Mouse (Mus musculus): Measurements from ENCODE around the gene Plin5. TPM values are rescaled to one million over a fixed set of nuclear protein-coding genes. Genes with fewer than 3 reads are reported as not detected.
"Not testable (repeated sequence)": the region's sequence is repeated elsewhere in the genome, so short reads cannot be mapped to it uniquely, and the experiment has no call there.

The Plin5 gene
- polyA plus RNA-seq, 1 experiment from 2014 or later: 0.27 TPM

GRCm38 (mm10) chr17:56077523-56077922, 39.9 kb downstream of the Plin5 start:
- 94% methylated on average over 5 of the region's 5 CpGs for WGBS
- H3K27me3 ChIP-seq: no peaks in the 10 kb centered on the region

GRCm38 (mm10) chr17:56074827-56075208, 42.6 kb downstream of the Plin5 start, which contains the start of gene Ubxn6:
Ubxn6 (minus strand) TSS chr17:56075028.
- ATAC-seq: peak; percentile 68
- Histone ChIP-seq H3K27me3 (no peaks in the 10 kb centered on the region), H3K36me3 (ENCODE audit: poor library complexity, severe bottlenecking) (peaks cover 34% of the 10 kb centered on the region), H3K4me2 (peak within 1 kb of the TSS; percentile 74), H3K9ac (peak within 1 kb of the TSS; percentile 83), H3K9me3 (replicated peaks) (no peaks in the 10 kb centered on the region), H3K4me3 (peak within 1 kb of the TSS; percentile 77), H3K4me1 (peaks cover 20% of the 10 kb centered on the region), H3K27ac (peak within 1 kb of the TSS; percentile 88)
- WGBS: 0% methylated on average over 35 of the region's 35 CpGs

More at GRCm38 (mm10) chr17:56077523-56077922, 39.9 kb downstream of the Plin5 start:
- Histone ChIP-seq H3K4me2 (no peak overlapping the region), H3K27ac (no peak overlapping the region), H3K4me3 (no peak overlapping the region), H3K9me3 (replicated peaks) (no peaks in the 10 kb centered on the region), H3K36me3 (ENCODE audit: poor library complexity, severe bottlenecking) (peaks cover 13% of the 10 kb centered on the region), H3K9ac (no peak overlapping the region), H3K4me1 (peaks cover 47% of the 10 kb centered on the region)
- ATAC-seq: no peak

- H3K4me3 ChIP-seq: peak overlapping the region; percentile 77
- H3K4me2 ChIP-seq: peak overlapping the region; percentile 74
- H3K9me3 ChIP-seq (replicated peaks): no peaks in the 10 kb centered on the region
- H3K9ac ChIP-seq: peak overlapping the region; percentile 83
- H3K36me3 ChIP-seq (ENCODE audit: poor library complexity, severe bottlenecking): peaks cover 39% of the 10 kb centered on the region
- H3K27ac ChIP-seq: peak overlapping the region; percentile 88
- peak; percentile 2 for ATAC-seq
- H3K27me3 ChIP-seq: no peaks in the 10 kb centered on the region
- 8% methylated on average over 22 of the region's 22 CpGs for whole genome bisulfite sequencing
- peaks cover 20% of the 10 kb centered on the region for H3K4me1 ChIP-seq
Observed at GRCm38 (mm10) chr17:56074097-56074826, 43.1 kb downstream of the Plin5 start.

GRCm38 (mm10) chr17:56072243-56072642, 45.2 kb downstream of the Plin5 start:
- no peaks in the 10 kb centered on the region for H3K9me3 ChIP-seq (replicated peaks)
- no peak overlapping the region for H3K4me3 ChIP-seq
- H3K4me2 ChIP-seq: no peak overlapping the region
- no peak overlapping the region for H3K27ac ChIP-seq
- H3K4me1 ChIP-seq: peaks cover 20% of the 10 kb centered on the region
- 89% methylated on average over 5 of the region's 5 CpGs for WGBS
- ATAC-seq: no peak
- H3K27me3 ChIP-seq: no peaks in the 10 kb centered on the region
- no peak overlapping the region for H3K9ac ChIP-seq
- H3K36me3 ChIP-seq (ENCODE audit: poor library complexity, severe bottlenecking): peaks cover 60% of the 10 kb centered on the region

GRCm38 (mm10) chr17:56071126-56071525, 46.3 kb downstream of the Plin5 start:
- no peak overlapping the region for H3K27ac ChIP-seq
- ATAC-seq: no peak
- H3K4me1 ChIP-seq: peaks cover 20% of the 10 kb centered on the region
- H3K4me3 ChIP-seq: no peak overlapping the region
- H3K4me2 ChIP-seq: no peak overlapping the region
- peaks cover 71% of the 10 kb centered on the region for H3K36me3 ChIP-seq (ENCODE audit: poor library complexity, severe bottlenecking)
- no peaks in the 10 kb centered on the region for H3K27me3 ChIP-seq
- H3K9ac ChIP-seq: no peak overlapping the region
- H3K9me3 ChIP-seq (replicated peaks): no peaks in the 10 kb centered on the region

GRCm38 (mm10) chr17:56069066-56069465, 48.3 kb downstream of the Plin5 start:
- H3K27ac ChIP-seq: no peak overlapping the region
- H3K36me3 ChIP-seq (ENCODE audit: poor library complexity, severe bottlenecking): peaks cover 91% of the 10 kb centered on the region
- WGBS: 97% methylated on average over 14 of the region's 14 CpGs
- H3K4me2 ChIP-seq: no peak overlapping the region
- H3K4me3 ChIP-seq: no peak overlapping the region
- no peaks in the 10 kb centered on the region for H3K27me3 ChIP-seq
- peaks cover 7% of the 10 kb centered on the region for H3K4me1 ChIP-seq
- no peak for ATAC-seq
- H3K9ac ChIP-seq: no peak overlapping the region
- H3K9me3 ChIP-seq (replicated peaks): no peaks in the 10 kb centered on the region

- Histone ChIP-seq H3K27ac (no peak overlapping the region), H3K9ac (no peak overlapping the region), H3K36me3 (ENCODE audit: poor library complexity, severe bottlenecking) (peaks cover 100% of the 10 kb centered on the region), H3K9me3 (replicated peaks) (no peaks in the 10 kb centered on the region), H3K4me3 (no peak overlapping the region), H3K27me3 (no peaks in the 10 kb centered on the region), H3K4me2 (no peak overlapping the region), H3K4me1 (no peaks in the 10 kb centered on the region)
- ATAC-seq: no peak
Observed at GRCm38 (mm10) chr17:56066451-56066850, 50.9 kb downstream of the Plin5 start.

GRCm38 (mm10) chr17:56065715-56066114, 51.7 kb downstream of the Plin5 start:
- H3K9me3 ChIP-seq (replicated peaks); H3K9ac ChIP-seq; H3K4me2 ChIP-seq; H3K4me3 ChIP-seq; H3K27ac ChIP-seq; H3K4me1 ChIP-seq; H3K27me3 ChIP-seq; ATAC-seq: not testable (repeated sequence)
- 84% methylated on average over 6 of the region's 6 CpGs for WGBS
- H3K36me3 ChIP-seq (ENCODE audit: poor library complexity, severe bottlenecking): peaks cover 100% of the 10 kb centered on the region

- H3K4me3 ChIP-seq: no peak overlapping the region
- WGBS: 91% methylated on average over 7 of the region's 7 CpGs
- no peak overlapping the region for H3K27ac ChIP-seq
- no peak for ATAC-seq
- peaks cover 100% of the 10 kb centered on the region for H3K36me3 ChIP-seq (ENCODE audit: poor library complexity, severe bottlenecking)
- H3K9me3 ChIP-seq (replicated peaks): no peaks in the 10 kb centered on the region
- no peak overlapping the region for H3K4me2 ChIP-seq
- H3K27me3 ChIP-seq: no peaks in the 10 kb centered on the region
- H3K9ac ChIP-seq: no peak overlapping the region
- H3K4me1 ChIP-seq: no peaks in the 10 kb centered on the region
Observed at GRCm38 (mm10) chr17:56062081-56062480, 55.3 kb downstream of the Plin5 start.

Other genes starting within 250 kb of the Plin5 start
- gene Zfp119a, start 238.7 kb downstream of the Plin5 start, polyA plus RNA-seq (2015; fragmentation: Nextera tagmentation; extraction: Ambion mirVana): 10.7 and 12.1 TPM in 2 replicates
- 15.0 and 15.5 TPM in 2 replicates for gene Zfp959, start 225.5 kb downstream of the Plin5 start, polyA plus RNA-seq (2015; fragmentation: Nextera tagmentation; extraction: Ambion mirVana)
- 6.6 and 7.3 TPM in 2 replicates for gene Zfp119b, start 168.1 kb downstream of the Plin5 start, polyA plus RNA-seq (2015; fragmentation: Nextera tagmentation; extraction: Ambion mirVana)
- 2.4 and 2.6 TPM in 2 replicates for gene Ebi3, start 165.0 kb downstream of the Plin5 start, polyA plus RNA-seq (2015; fragmentation: Nextera tagmentation; extraction: Ambion mirVana)
- gene Yju2, start 158.5 kb downstream of the Plin5 start, polyA plus RNA-seq (2015; fragmentation: Nextera tagmentation; extraction: Ambion mirVana): 29.2 and 32.1 TPM in 2 replicates
- gene Shd, start 147.1 kb downstream of the Plin5 start, polyA plus RNA-seq (2015; fragmentation: Nextera tagmentation; extraction: Ambion mirVana): 102 TPM in 2 replicates
- gene Fsd1, start 131.1 kb downstream of the Plin5 start, polyA plus RNA-seq (2015; fragmentation: Nextera tagmentation; extraction: Ambion mirVana): 96.0 and 113 TPM in 2 replicates
- 3.9 and 4.8 TPM in 2 replicates for gene Stap2, start 112.0 kb downstream of the Plin5 start, polyA plus RNA-seq (2015; fragmentation: Nextera tagmentation; extraction: Ambion mirVana)
- 168 TPM in 2 replicates for gene Mpnd, start 111.9 kb downstream of the Plin5 start, polyA plus RNA-seq (2015; fragmentation: Nextera tagmentation; extraction: Ambion mirVana)
- 116 and 127 TPM in 2 replicates for gene Sh3gl1, start 81.0 kb downstream of the Plin5 start, polyA plus RNA-seq (2015; fragmentation: Nextera tagmentation; extraction: Ambion mirVana)
- gene Chaf1a, start 77.2 kb downstream of the Plin5 start, polyA plus RNA-seq (2015; fragmentation: Nextera tagmentation; extraction: Ambion mirVana): 22.0 and 26.7 TPM in 2 replicates
- gene Ubxn6, start 42.6 kb downstream of the Plin5 start, polyA plus RNA-seq (2015; fragmentation: Nextera tagmentation; extraction: Ambion mirVana): 68.7 and 68.8 TPM in 2 replicates
- 163 and 169 TPM in 2 replicates for gene Hdgfl2, start 38.0 kb downstream of the Plin5 start, polyA plus RNA-seq (2015; fragmentation: Nextera tagmentation; extraction: Ambion mirVana)
- 0.06 and 0.08 TPM in 2 replicates for gene Plin4, start 7.8 kb downstream of the Plin5 start, polyA plus RNA-seq (2015; fragmentation: Nextera tagmentation; extraction: Ambion mirVana)
- not detected in 2 replicates for gene Lrg1, start 4.4 kb upstream of the Plin5 start, polyA plus RNA-seq (2015; fragmentation: Nextera tagmentation; extraction: Ambion mirVana)
- gene Sema6b, start 22.7 kb upstream of the Plin5 start, polyA plus RNA-seq (2015; fragmentation: Nextera tagmentation; extraction: Ambion mirVana): 4.2 and 4.3 TPM in 2 replicates
- 8.0 and 8.4 TPM in 2 replicates for gene Tnfaip8l1, start 44.9 kb upstream of the Plin5 start, polyA plus RNA-seq (2015; fragmentation: Nextera tagmentation; extraction: Ambion mirVana)
- 56.8 and 64.5 TPM in 2 replicates for gene Mydgf, start 66.3 kb upstream of the Plin5 start, polyA plus RNA-seq (2015; fragmentation: Nextera tagmentation; extraction: Ambion mirVana)
- 32.5 and 33.0 TPM in 2 replicates for gene Dpp9, start 101.3 kb upstream of the Plin5 start, polyA plus RNA-seq (2015; fragmentation: Nextera tagmentation; extraction: Ambion mirVana)
- gene Fem1a, start 139.2 kb upstream of the Plin5 start, polyA plus RNA-seq (2015; fragmentation: Nextera tagmentation; extraction: Ambion mirVana): 16.5 and 19.3 TPM in 2 replicates
- 1.4 and 1.6 TPM in 2 replicates for gene Ticam1, start 159.2 kb upstream of the Plin5 start, polyA plus RNA-seq (2015; fragmentation: Nextera tagmentation; extraction: Ambion mirVana)
- 18.3 and 21.8 TPM in 2 replicates for gene Plin3, start 175.3 kb upstream of the Plin5 start, polyA plus RNA-seq (2015; fragmentation: Nextera tagmentation; extraction: Ambion mirVana)
- not detected in 2 replicates for gene Arrdc5, start 182.7 kb upstream of the Plin5 start, polyA plus RNA-seq (2015; fragmentation: Nextera tagmentation; extraction: Ambion mirVana)
- 119 and 138 TPM in 2 replicates for gene Uhrf1, start 185.7 kb upstream of the Plin5 start, polyA plus RNA-seq (2015; fragmentation: Nextera tagmentation; extraction: Ambion mirVana)
- 51.4 and 55.9 TPM in 2 replicates for gene Kdm4b, start 208.5 kb upstream of the Plin5 start, polyA plus RNA-seq (2015; fragmentation: Nextera tagmentation; extraction: Ambion mirVana)

All from forebrain, embryonic 13.5 days (tissue).